Mouse (Mus musculus) cerebellum, adult 2 months (tissue): ENCODE data around the gene Ccdc182.
A peak's percentile ranks its signal among the peaks of the same experiment; 100 is the strongest.

Experiments
- CTCF ChIP-seq: fragments of 200-500 bp; IDR thresholded peaks from 2 replicates; pipeline ENCODE4 v1.5.1; 2011; ENCODE audit warnings: low read depth, mild to moderate bottlenecking, control low read depth, low read length, moderate library complexity, borderline replicate concordance; ENCODE audit not compliant: insufficient read depth
- POLR2A ChIP-seq: fragments of 200-500 bp; IDR thresholded peaks from 2 replicates; pipeline ENCODE4 v1.6.1; 2011; ENCODE audit warnings: low read length, control low read depth, borderline replicate concordance; ENCODE audit not compliant: insufficient read depth

DNA sequence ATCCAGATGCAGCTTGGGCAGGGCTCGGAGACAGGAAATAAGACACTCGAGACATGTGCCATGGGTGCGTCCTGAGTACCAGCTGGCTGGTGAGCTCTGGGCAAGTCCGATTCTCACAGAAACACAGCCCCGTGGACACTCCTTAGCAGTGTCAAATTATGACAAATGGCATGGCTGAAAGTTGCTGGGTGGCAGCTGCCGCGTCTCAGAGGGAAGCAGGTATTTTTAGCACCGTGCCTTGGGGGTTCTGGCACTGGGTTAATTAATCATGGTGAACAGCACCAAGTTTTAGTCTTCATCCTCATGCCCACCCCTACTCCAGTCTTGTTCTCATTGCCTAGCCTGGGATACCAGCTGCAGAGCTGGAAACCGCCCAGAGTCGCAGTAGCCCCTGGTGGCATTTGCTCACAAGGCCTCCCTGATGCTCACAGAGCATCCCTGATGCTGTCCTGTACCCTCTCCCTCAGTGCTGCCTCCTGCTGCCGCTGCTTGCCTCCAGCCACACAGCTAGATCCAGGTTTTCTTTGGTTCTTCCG, 5.0 kb upstream of the Ccdc182 start:
- TF ChIP-seq POLR2A (no peak), CTCF (0 out of 2 replicates have a peak, but pooled peaks have one; percentile 38)
